Mouse (Mus musculus) kidney, adult 2 months (tissue): ENCODE data around the gene Gria2.

ENCODE experiments used
- CTCF ChIP-seq: fragments of 200-500 bp; conservative IDR thresholded peaks from 2 replicates; pipeline ENCODE4 v1.5.1; 2011; ENCODE audit warnings: low read depth, mild to moderate bottlenecking, control low read depth, low read length, moderate library complexity, mixed read lengths; ENCODE audit not compliant: insufficient read depth, insufficient read length
- POLR2A ChIP-seq: fragments of 200-500 bp; IDR thresholded peaks from one replicate; pipeline ENCODE4 v1.6.1; 2011; ENCODE audit warnings: low read depth, low read length, control low read depth

DNA sequence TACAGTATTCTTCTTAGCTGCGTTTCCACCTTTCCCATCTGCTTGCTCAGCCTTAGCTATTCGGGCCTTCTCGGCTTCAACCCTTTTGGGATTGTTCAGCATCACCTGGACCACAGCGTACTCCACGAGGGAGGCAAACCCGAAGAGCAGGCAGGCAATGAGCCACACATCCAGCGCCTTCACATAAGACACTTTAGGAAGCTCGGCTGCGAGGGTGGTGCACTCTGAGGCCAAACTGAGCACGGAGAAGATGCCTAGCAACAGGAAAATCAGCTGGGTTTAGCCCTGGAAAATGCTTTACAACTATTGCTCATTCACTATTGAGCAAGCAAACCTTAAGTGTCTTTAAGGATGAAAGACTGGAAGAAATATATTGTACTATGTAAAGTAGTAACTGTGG lies 48.3 kb upstream of the Gria2 start:
- no peak for TF ChIP-seq CTCF
- TF ChIP-seq POLR2A = no peak
